Mouse (Mus musculus) testis, adult 2 months (tissue): Measurements from ENCODE around the gene Gm42372. TPM values are rescaled to one million over a fixed set of nuclear protein-coding genes. Genes with fewer than 3 reads are reported as not detected.

ENCODE experiments used
- H3K27ac ChIP-seq: fragments of 200-500 bp; 2 replicates; pipeline ENCODE4 v1.5.1; 2012; ENCODE audit warnings: low read depth, low read length; ENCODE audit not compliant: control insufficient read depth, insufficient read depth
- H3K27me3 ChIP-seq: fragments of 200-500 bp; 2 replicates; pipeline ENCODE4 v1.6.1; 2012; ENCODE audit warnings: mild to moderate bottlenecking, low read length, moderate library complexity; ENCODE audit not compliant: control insufficient read depth, insufficient read depth
- H3K36me3 ChIP-seq: fragments of 200-500 bp; 2 replicates; pipeline ENCODE4 v1.6.1; 2012; ENCODE audit warnings: mild to moderate bottlenecking, low read length; ENCODE audit not compliant: control insufficient read depth, insufficient read depth
- H3K4me1 ChIP-seq: fragments of 200-500 bp; 2 replicates; pipeline ENCODE4 v1.6.1; 2012; ENCODE audit warnings: low read length; ENCODE audit not compliant: control insufficient read depth, insufficient read depth
- H3K4me3 ChIP-seq: fragments of 200-500 bp; 2 replicates; pipeline ENCODE4 v1.5.1; 2012; ENCODE audit warnings: low read depth, mild to moderate bottlenecking, low read length, moderate library complexity, mixed read lengths; ENCODE audit not compliant: control insufficient read depth
- CTCF ChIP-seq: fragments of 200-500 bp; IDR thresholded peaks from 2 replicates; pipeline ENCODE4 v1.5.1; 2012; ENCODE audit warnings: low read depth, mild to moderate bottlenecking, inconsistent platforms, low read length, moderate library complexity; ENCODE audit not compliant: control insufficient read depth, insufficient read depth, insufficient replicate concordance
- POLR2A ChIP-seq: fragments of 200-500 bp; IDR thresholded peaks from 2 replicates; pipeline ENCODE4 v1.6.1; 2012; ENCODE audit warnings: low read depth, mild to moderate bottlenecking, inconsistent platforms, low read length, moderate library complexity; ENCODE audit not compliant: control insufficient read depth
- polyA plus RNA-seq: library from polyadenylated mRNA; depleted of rRNA; stranded (reverse); fragments of >200 nt; gene quantifications from 2 replicates; pipeline ENCODE4 v1.2.3, GENCODE M21; 2012

The Gm42372 gene
- polyA plus RNA-seq, 1 experiment, result 2.4 TPM

- TF ChIP-seq POLR2A, result no peak
- TF ChIP-seq CTCF, result no peak
- H3K27me3 ChIP-seq, result no peaks in the 10 kb centered on the region
- peak overlapping the region; percentile 83 for H3K4me3 ChIP-seq
- H3K27ac ChIP-seq, result peak overlapping the region; percentile 82
- H3K4me1 ChIP-seq, result peaks cover 31% of the 10 kb centered on the region
- no peaks in the 10 kb centered on the region for H3K36me3 ChIP-seq
These were observed 38.0 kb upstream of the Gm42372 start for GRCm38 (mm10) chr7:16944808-16945315.

GRCm38 (mm10) chr7:16945419-16945818 is 37.5 kb upstream of the Gm42372 start:
- Histone ChIP-seq H3K4me3 (peak overlapping the region; percentile 83), H3K27ac (peak overlapping the region; percentile 82), H3K4me1 (peaks cover 34% of the 10 kb centered on the region), H3K27me3 (no peaks in the 10 kb centered on the region), H3K36me3 (no peaks in the 10 kb centered on the region)
- TF ChIP-seq POLR2A, result peak; percentile 80; the same call in 1 of the 2 replicates
- no peak for TF ChIP-seq CTCF

- Histone ChIP-seq H3K27me3 (no peaks in the 10 kb centered on the region), H3K36me3 (no peaks in the 10 kb centered on the region; the same call in 1 of the 2 replicates), H3K27ac (peak overlapping the region; percentile 45; the same call in 1 of the 2 replicates), H3K4me1 (peaks cover 37% of the 10 kb centered on the region), H3K4me3 (peak overlapping the region; percentile 83)
- TF ChIP-seq CTCF (no peak), POLR2A (0 out of 2 replicates have a peak, but pooled peaks have one; percentile 12)
These were observed 36.2 kb upstream of the Gm42372 start for GRCm38 (mm10) chr7:16946441-16947348.

GRCm38 (mm10) chr7:16947349-16947895 is 35.5 kb upstream of the Gm42372 start:
- H3K4me3 ChIP-seq, result peak overlapping the region; percentile 83
- TF ChIP-seq CTCF (no peak), POLR2A (no peak)
- no peaks in the 10 kb centered on the region; the same call in 1 of the 2 replicates for H3K36me3 ChIP-seq
- H3K4me1 ChIP-seq, result peaks cover 37% of the 10 kb centered on the region
- H3K27me3 ChIP-seq, result no peaks in the 10 kb centered on the region
- H3K27ac ChIP-seq, result no peak overlapping the region

GRCm38 (mm10) chr7:16947959-16948361 is 34.9 kb upstream of the Gm42372 start:
- Histone ChIP-seq H3K4me1 (peaks cover 37% of the 10 kb centered on the region), H3K27me3 (no peaks in the 10 kb centered on the region)

GRCm38 (mm10) chr7:16948923-16949458 is 33.9 kb upstream of the Gm42372 start:
- Histone ChIP-seq H3K4me1 (peaks cover 37% of the 10 kb centered on the region), H3K4me3 (peak overlapping the region; percentile 96)

More at GRCm38 (mm10) chr7:16947959-16948361, 34.9 kb upstream of the Gm42372 start:
- H3K4me3 ChIP-seq, result peak overlapping the region; percentile 96
- 0 out of 2 replicates have a peak overlapping the region, but pooled peaks have one; percentile 43 for H3K27ac ChIP-seq
- no peak for TF ChIP-seq CTCF
- H3K36me3 ChIP-seq, result no peaks in the 10 kb centered on the region; the same call in 1 of the 2 replicates

More at GRCm38 (mm10) chr7:16948923-16949458, 33.9 kb upstream of the Gm42372 start:
- H3K36me3 ChIP-seq, result no peaks in the 10 kb centered on the region; the same call in 1 of the 2 replicates
- TF ChIP-seq CTCF (no peak), POLR2A (peak; percentile 27; the same call in 1 of the 2 replicates)
- H3K27ac ChIP-seq, result peak overlapping the region; percentile 94; the same call in 1 of the 2 replicates
- H3K27me3 ChIP-seq, result no peaks in the 10 kb centered on the region
